Mouse (Mus musculus): ENCODE data around the gene Prkcsh. TPM values are rescaled to one million over a fixed set of nuclear protein-coding genes. Genes with fewer than 3 reads are reported as not detected.

The Prkcsh gene
- polyA plus RNA-seq, 1 experiment from 2014 or later = 93.8 TPM

DNA sequence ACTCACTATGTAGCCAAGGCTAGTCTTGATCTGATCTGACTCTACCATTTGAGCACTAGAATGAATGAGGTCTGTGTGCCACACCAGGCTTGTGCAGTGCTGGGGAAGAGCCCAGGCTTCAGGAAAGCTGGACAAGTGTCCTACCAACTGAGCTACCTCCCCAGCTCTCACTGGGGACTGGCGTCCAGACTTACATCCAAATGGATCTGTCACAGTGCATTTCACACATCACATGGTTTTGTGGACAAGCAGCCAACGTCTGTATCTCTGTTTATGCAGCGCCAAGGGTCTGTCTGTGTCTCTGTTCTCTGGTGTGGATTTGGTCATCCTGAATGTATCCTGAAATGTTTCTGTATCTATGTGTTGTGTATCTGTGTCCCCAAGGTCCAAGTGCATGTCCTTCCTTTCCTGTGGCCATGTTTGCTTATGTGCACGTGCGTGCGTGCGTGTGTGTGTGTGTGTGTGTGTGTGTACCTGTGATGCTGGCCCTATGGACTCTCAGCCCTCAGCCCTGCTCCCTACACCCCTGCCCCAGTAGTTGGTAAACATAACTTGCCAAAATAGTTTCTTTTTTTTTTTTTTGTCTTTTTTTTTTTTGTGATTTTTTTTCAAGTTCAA is 14.7 kb downstream of the Prkcsh start:
- peaks cover 24% of the 10 kb centered on the region for H3K36me3 ChIP-seq (ENCODE audit: control insufficient read depth, insufficient read depth, low read length)
- 77% methylated on average over 7 of the region's 7 CpGs for WGBS
- no peak for DNase-seq (ENCODE audit: low spot score)
- H3K27ac ChIP-seq (ENCODE audit: low read depth) = no peak overlapping the region
- no peak overlapping the region for H3K9ac ChIP-seq (ENCODE audit: low read length)
- H3K4me3 ChIP-seq (ENCODE audit: low read depth, low read length) = no peak overlapping the region
- no peaks in the 10 kb centered on the region for H3K4me1 ChIP-seq (replicated peaks; ENCODE audit: control insufficient read depth, insufficient read depth, low read length)
- no peaks in the 10 kb centered on the region for H3K9me3 ChIP-seq (ENCODE audit: control insufficient read depth, low read length)
- no peak overlapping the region for H3K4me2 ChIP-seq (ENCODE audit: low read length)
- H3K27me3 ChIP-seq (replicated peaks; ENCODE audit: control insufficient read depth, insufficient read depth, low read length) = no peaks in the 10 kb centered on the region
- ATAC-seq (replicated peaks; ENCODE audit: low FRiP score, low TSS enrichment, low read depth) = no peak

DNA sequence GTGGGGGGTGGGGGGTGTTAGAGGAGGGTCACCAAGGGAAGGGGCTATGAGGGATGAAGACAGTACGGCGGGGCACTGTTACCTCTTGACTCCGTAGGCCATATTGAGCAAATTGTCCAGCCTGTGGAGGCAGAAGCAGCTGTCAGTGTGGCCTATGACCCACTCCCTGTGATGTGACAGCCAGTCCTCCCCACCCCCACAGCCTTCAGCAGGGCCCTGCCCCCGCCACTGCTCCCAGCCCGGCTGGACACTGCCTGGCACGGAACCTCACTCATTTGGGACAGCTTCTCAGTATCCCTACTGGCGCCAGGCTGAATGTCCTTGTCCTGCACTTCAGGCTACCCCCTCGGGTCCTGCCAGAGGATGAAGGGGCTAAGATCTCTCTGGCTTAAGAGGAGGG is 22.0 kb downstream of the Prkcsh start:
- DNase-seq (ENCODE audit: low spot score) = no peak
- no peaks in the 10 kb centered on the region for H3K4me1 ChIP-seq (replicated peaks; ENCODE audit: control insufficient read depth, insufficient read depth, low read length)
- no peak overlapping the region for H3K4me3 ChIP-seq (ENCODE audit: low read depth, low read length)
- WGBS = 62% methylated on average over 8 of the region's 8 CpGs
- no peaks in the 10 kb centered on the region for H3K9me3 ChIP-seq (ENCODE audit: control insufficient read depth, low read length)
- H3K4me2 ChIP-seq (ENCODE audit: low read length) = no peak overlapping the region
- H3K27me3 ChIP-seq (replicated peaks; ENCODE audit: control insufficient read depth, insufficient read depth, low read length) = no peaks in the 10 kb centered on the region
- H3K9ac ChIP-seq (ENCODE audit: low read length) = no peak overlapping the region
- no peaks in the 10 kb centered on the region for H3K36me3 ChIP-seq (ENCODE audit: control insufficient read depth, insufficient read depth, low read length)
- ATAC-seq (replicated peaks; ENCODE audit: low FRiP score, low TSS enrichment, low read depth) = no peak
- no peak overlapping the region for H3K27ac ChIP-seq (ENCODE audit: low read depth)

DNA sequence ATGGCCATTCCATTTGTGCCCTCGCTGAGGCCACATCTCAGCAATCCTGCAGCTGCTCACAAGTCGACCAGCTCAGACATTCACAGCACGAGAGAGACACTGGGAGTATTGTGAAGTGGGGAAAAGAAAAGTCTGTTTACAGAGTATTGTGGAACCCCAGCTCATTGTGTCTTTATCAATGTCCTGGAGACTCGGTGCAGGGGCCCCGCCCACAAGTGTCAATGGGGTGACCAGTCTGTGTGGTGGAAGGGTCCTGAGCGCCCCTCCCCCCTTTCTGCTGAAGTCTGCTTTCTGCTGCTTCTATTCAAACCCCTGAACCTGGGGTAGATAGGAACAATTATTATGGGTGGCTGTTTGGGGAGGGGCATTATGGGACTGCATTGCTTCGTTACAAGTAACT is 25.9 kb downstream of the Prkcsh start:
- no peaks in the 10 kb centered on the region for H3K27me3 ChIP-seq (replicated peaks; ENCODE audit: control insufficient read depth, insufficient read depth, low read length)
- H3K9ac ChIP-seq (ENCODE audit: low read length) = no peak overlapping the region
- 46% methylated on average over 7 of the region's 7 CpGs for WGBS
- no peaks in the 10 kb centered on the region for H3K4me1 ChIP-seq (replicated peaks; ENCODE audit: control insufficient read depth, insufficient read depth, low read length)
- H3K4me2 ChIP-seq (ENCODE audit: low read length) = no peak overlapping the region
- no peak for ATAC-seq (replicated peaks; ENCODE audit: low FRiP score, low TSS enrichment, low read depth)
- H3K9me3 ChIP-seq (ENCODE audit: control insufficient read depth, low read length) = 0 out of 2 replicates have a peak, but pooled peaks cover 2% of the 10 kb centered on the region
- H3K27ac ChIP-seq (ENCODE audit: low read depth) = no peak overlapping the region
- no peaks in the 10 kb centered on the region for H3K36me3 ChIP-seq (ENCODE audit: control insufficient read depth, insufficient read depth, low read length)
- DNase-seq (ENCODE audit: low spot score) = no peak
- no peak overlapping the region for H3K4me3 ChIP-seq (ENCODE audit: low read depth, low read length)

DNA sequence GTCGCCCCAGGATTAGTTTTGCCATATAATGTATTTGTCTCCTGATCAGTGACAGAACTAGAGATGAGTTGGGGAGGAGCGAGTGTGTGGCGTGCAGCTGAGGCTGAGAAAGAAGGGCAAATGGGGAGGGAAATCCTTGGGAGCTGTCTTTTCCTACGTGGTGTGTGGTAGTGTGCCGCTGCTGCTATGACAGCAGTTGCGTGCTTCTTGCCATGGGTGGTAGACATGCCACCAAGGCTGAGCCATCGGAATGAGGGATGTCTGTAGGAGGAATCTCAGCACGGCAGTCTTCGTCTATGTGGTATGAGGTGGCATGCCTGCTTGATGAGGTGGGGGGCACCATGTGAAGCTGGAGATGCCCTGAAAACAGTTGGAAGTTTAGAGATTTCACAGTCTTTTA is 27.8 kb downstream of the Prkcsh start:
- Histone ChIP-seq H3K4me3 (ENCODE audit: low read depth, low read length) (no peak overlapping the region), H3K4me1 (replicated peaks; ENCODE audit: control insufficient read depth, insufficient read depth, low read length) (no peaks in the 10 kb centered on the region), H3K9me3 (ENCODE audit: control insufficient read depth, low read length) (0 out of 2 replicates have a peak, but pooled peaks cover 2% of the 10 kb centered on the region), H3K4me2 (ENCODE audit: low read length) (no peak overlapping the region), H3K36me3 (ENCODE audit: control insufficient read depth, insufficient read depth, low read length) (no peaks in the 10 kb centered on the region), H3K27me3 (replicated peaks; ENCODE audit: control insufficient read depth, insufficient read depth, low read length) (no peaks in the 10 kb centered on the region), H3K27ac (ENCODE audit: low read depth) (no peak overlapping the region), H3K9ac (ENCODE audit: low read length) (no peak overlapping the region)
- DNase-seq (ENCODE audit: low spot score) (no peak), ATAC-seq (replicated peaks; ENCODE audit: low FRiP score, low TSS enrichment, low read depth) (no peak)
- WGBS = 88% methylated on average over 9 of the region's 9 CpGs

DNA sequence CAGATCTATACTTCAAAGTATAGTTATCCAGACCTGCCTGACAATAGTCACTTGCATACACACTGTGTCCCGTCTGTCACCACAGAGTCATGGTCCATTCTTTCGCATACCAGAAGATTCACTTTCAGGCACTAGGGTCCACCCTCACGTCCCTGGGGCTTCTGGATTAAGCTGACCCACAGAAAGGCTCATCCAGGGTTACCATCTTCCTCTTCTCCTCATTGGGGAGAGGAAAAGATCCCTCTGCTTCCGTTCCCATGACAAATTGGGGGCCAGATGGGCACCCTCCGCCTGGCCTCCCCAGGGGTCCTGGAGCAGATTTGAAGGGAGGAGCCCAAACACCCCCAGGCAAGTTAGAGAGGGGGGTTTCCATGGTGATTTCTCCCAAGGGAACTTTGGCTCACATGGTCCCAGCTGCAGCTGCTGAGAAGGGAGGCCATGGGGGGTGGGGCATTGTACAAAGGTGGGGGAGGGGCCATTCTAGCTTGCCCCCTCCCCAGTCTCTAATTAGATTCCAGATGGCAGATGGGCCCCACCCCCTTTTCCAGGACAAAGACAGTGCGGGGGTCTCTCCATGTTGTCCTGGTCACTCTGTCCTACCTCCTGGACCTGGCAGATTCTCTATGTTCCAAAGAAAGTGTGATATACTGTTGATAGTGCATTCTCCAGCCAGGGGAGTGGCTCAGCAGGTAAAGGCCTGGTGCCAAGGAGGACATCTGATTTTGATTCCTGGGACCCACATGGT is 32.9 kb downstream of the Prkcsh start:
- ATAC-seq (replicated peaks; ENCODE audit: low FRiP score, low TSS enrichment, low read depth) (no peak), DNase-seq (ENCODE audit: low spot score) (no peak)
- Histone ChIP-seq H3K9ac (ENCODE audit: low read length) (no peak overlapping the region), H3K27ac (ENCODE audit: low read depth) (no peak overlapping the region), H3K4me2 (ENCODE audit: low read length) (no peak overlapping the region), H3K9me3 (ENCODE audit: control insufficient read depth, low read length) (no peaks in the 10 kb centered on the region), H3K27me3 (replicated peaks; ENCODE audit: control insufficient read depth, insufficient read depth, low read length) (no peaks in the 10 kb centered on the region), H3K4me1 (replicated peaks; ENCODE audit: control insufficient read depth, insufficient read depth, low read length) (no peaks in the 10 kb centered on the region), H3K36me3 (ENCODE audit: control insufficient read depth, insufficient read depth, low read length) (no peaks in the 10 kb centered on the region), H3K4me3 (ENCODE audit: low read depth, low read length) (no peak overlapping the region)
- 57% methylated on average over 6 of the region's 6 CpGs for WGBS

DNA sequence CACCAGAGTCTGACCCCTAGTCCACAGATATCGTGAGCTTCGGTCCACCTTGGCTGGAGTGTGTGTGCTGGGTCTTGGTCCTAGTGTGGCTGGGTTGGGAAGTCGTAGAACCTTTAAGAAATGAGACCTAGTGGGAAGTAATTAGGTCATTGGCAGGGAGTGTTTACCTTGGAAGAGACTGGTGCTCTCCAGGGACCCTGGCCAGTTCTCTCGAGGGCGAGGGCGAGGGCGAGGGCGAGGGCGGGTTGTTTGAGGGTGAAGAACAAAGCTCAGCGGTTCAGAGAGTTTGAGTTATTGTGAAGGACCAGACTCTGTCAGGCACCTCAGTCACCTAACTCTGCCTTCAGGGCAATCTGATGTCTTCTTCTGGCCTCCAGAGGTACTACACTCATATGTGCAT is 35.2 kb downstream of the Prkcsh start:
- ATAC-seq (replicated peaks; ENCODE audit: low FRiP score, low TSS enrichment, low read depth) (no peak), DNase-seq (ENCODE audit: low spot score) (no peak)
- Histone ChIP-seq H3K27me3 (replicated peaks; ENCODE audit: control insufficient read depth, insufficient read depth, low read length) (no peaks in the 10 kb centered on the region), H3K4me3 (ENCODE audit: low read depth, low read length) (no peak overlapping the region), H3K9ac (ENCODE audit: low read length) (no peak overlapping the region), H3K36me3 (ENCODE audit: control insufficient read depth, insufficient read depth, low read length) (no peaks in the 10 kb centered on the region), H3K4me2 (ENCODE audit: low read length) (no peak overlapping the region), H3K4me1 (replicated peaks; ENCODE audit: control insufficient read depth, insufficient read depth, low read length) (no peaks in the 10 kb centered on the region), H3K27ac (ENCODE audit: low read depth) (no peak overlapping the region), H3K9me3 (ENCODE audit: control insufficient read depth, low read length) (no peaks in the 10 kb centered on the region)
- WGBS = 72% methylated on average over 10 of the region's 10 CpGs

DNA sequence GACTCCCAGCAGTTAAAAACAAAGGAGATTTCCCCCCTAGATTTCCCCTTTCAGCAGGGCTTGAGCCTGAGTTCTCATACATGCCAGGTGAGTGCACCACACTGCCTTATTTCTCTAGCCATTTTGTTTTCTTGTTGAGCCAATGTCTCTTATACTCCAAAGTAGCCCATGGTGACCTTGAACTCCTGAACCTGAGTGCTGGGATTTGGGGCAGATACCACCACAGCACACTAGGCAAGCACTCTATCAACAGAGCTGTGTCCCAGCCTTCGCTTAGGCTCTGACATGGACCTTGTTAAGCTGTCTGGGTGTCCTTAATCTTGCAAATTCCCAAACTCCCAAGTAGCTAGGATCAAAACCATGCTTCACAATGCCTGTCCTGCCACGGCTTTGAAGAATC is 39.2 kb downstream of the Prkcsh start:
- H3K4me2 ChIP-seq (ENCODE audit: low read length) = no peak overlapping the region
- DNase-seq (ENCODE audit: low spot score) = no peak

DNA sequence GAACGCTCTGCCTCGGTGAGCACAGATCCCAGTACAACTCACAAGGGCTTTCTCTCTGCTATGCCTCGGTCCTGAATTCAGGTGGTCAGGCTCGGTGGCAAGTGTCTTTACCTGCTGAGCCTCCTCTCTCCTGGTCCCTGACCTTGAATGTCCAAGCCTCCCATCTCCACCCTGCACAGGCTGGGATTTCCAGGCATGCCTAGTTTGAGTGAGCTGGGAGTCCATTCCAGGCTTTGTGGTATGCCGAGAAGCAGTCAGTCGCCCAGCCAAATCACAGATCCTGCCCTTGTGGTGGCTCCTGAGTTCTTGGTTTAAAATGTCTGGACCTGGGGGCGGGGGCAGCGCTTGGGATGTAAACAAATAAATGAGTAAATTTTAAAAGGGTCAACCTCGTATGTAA is 44.7 kb downstream of the Prkcsh start:
- ATAC-seq (replicated peaks; ENCODE audit: low FRiP score, low TSS enrichment, low read depth) = no peak
- no peak overlapping the region for H3K4me3 ChIP-seq (ENCODE audit: low read depth, low read length)
- WGBS = 49% methylated on average over 9 of the region's 9 CpGs

More for the DNA sequence above, 39.2 kb downstream of the Prkcsh start:
- no peaks in the 10 kb centered on the region for H3K27me3 ChIP-seq (replicated peaks; ENCODE audit: control insufficient read depth, insufficient read depth, low read length)
- no peak for ATAC-seq (replicated peaks; ENCODE audit: low FRiP score, low TSS enrichment, low read depth)
- no peak overlapping the region for H3K27ac ChIP-seq (ENCODE audit: low read depth)
- H3K4me1 ChIP-seq (replicated peaks; ENCODE audit: control insufficient read depth, insufficient read depth, low read length) = no peaks in the 10 kb centered on the region
- H3K36me3 ChIP-seq (ENCODE audit: control insufficient read depth, insufficient read depth, low read length) = no peaks in the 10 kb centered on the region
- no peak overlapping the region for H3K9ac ChIP-seq (ENCODE audit: low read length)
- WGBS = 61% methylated on average over 2 of the region's 2 CpGs
- H3K9me3 ChIP-seq (ENCODE audit: control insufficient read depth, low read length) = no peaks in the 10 kb centered on the region
- no peak overlapping the region for H3K4me3 ChIP-seq (ENCODE audit: low read depth, low read length)

DNA sequence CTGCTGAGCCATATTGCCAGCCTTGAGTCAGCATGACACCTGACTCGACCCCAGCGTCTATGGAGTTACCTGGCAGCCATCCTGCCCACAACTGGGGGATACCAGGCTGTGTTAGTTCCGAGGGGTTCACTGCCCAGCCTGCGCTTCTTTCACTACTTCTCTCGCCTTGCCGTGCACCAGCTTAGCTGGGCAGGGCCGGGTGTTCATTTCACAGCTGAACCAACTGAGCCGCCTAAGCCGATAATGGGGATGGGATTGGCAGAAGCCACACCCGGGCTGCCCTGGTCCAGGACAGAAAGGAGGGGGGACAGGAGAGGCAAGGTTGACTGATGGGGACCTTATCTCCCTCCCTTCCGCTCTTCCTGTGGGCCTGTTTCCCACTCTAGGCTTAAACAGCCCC is 46.7 kb downstream of the Prkcsh start:
- no peak for DNase-seq (ENCODE audit: low spot score)
- WGBS = 72% methylated on average over 11 of the region's 11 CpGs
- H3K27me3 ChIP-seq (replicated peaks; ENCODE audit: control insufficient read depth, insufficient read depth, low read length) = peaks cover 59% of the 10 kb centered on the region
- no peak for ATAC-seq (replicated peaks; ENCODE audit: low FRiP score, low TSS enrichment, low read depth)
- no peaks in the 10 kb centered on the region for H3K9me3 ChIP-seq (ENCODE audit: control insufficient read depth, low read length)
- H3K27ac ChIP-seq (ENCODE audit: low read depth) = no peak overlapping the region
- H3K4me2 ChIP-seq (ENCODE audit: low read length) = 0 out of 2 replicates have a peak overlapping the region, but pooled peaks have one; percentile 13
- H3K4me3 ChIP-seq (ENCODE audit: low read depth, low read length) = no peak overlapping the region
- peaks cover 15% of the 10 kb centered on the region for H3K4me1 ChIP-seq (replicated peaks; ENCODE audit: control insufficient read depth, insufficient read depth, low read length)
- H3K9ac ChIP-seq (ENCODE audit: low read length) = no peak overlapping the region
- no peaks in the 10 kb centered on the region for H3K36me3 ChIP-seq (ENCODE audit: control insufficient read depth, insufficient read depth, low read length)

More for the DNA sequence above, 44.7 kb downstream of the Prkcsh start:
- H3K9me3 ChIP-seq (ENCODE audit: control insufficient read depth, low read length) = no peaks in the 10 kb centered on the region
- H3K4me2 ChIP-seq (ENCODE audit: low read length) = no peak overlapping the region
- H3K27me3 ChIP-seq (replicated peaks; ENCODE audit: control insufficient read depth, insufficient read depth, low read length) = peaks cover 42% of the 10 kb centered on the region
- peaks cover 15% of the 10 kb centered on the region for H3K4me1 ChIP-seq (replicated peaks; ENCODE audit: control insufficient read depth, insufficient read depth, low read length)
- no peak for DNase-seq (ENCODE audit: low spot score)
- no peaks in the 10 kb centered on the region for H3K36me3 ChIP-seq (ENCODE audit: control insufficient read depth, insufficient read depth, low read length)
- H3K27ac ChIP-seq (ENCODE audit: low read depth) = no peak overlapping the region
- no peak overlapping the region for H3K9ac ChIP-seq (ENCODE audit: low read length)

All from intestine, embryonic 14.5 days (tissue).